Mouse (Mus musculus) limb, embryonic 15.5 days (tissue): ENCODE measurements at regions not wholly inside any gene's neighbourhood (a gene's known extent, or its start where the extent isn't known, plus 50 kb on each side); places are given as distances from the start of the nearest gene placed in this dataset.
A peak's percentile ranks its signal among the peaks of the same experiment; 100 is the strongest.

Experiments
- ATAC-seq: fragments of 200-750 bp; cut with Nextera tagmentation; 2 replicates; pipeline ENCODE4 v1.8.0; 2017; ENCODE audit warnings: low read depth, moderate TSS enrichment; ENCODE audit not compliant: insufficient number of reproducible peaks, low FRiP score, low TSS enrichment
- H3K27ac ChIP-seq: fragments of 300-500 bp; sonication (generic); 2 replicates; pipeline ENCODE4 v1.5.1; 2015; ENCODE audit warnings: moderate library complexity, mild to moderate bottlenecking, inconsistent platforms
- H3K27me3 ChIP-seq: fragments of 300-500 bp; sonication (generic); 2 replicates; pipeline ENCODE4 v1.6.1; 2015; ENCODE audit warnings: inconsistent platforms
- H3K36me3 ChIP-seq: fragments of 300-500 bp; sonication (generic); 2 replicates; pipeline ENCODE4 v1.6.1; 2015; ENCODE audit warnings: inconsistent platforms
- H3K4me1 ChIP-seq: fragments of 300-500 bp; sonication (generic); 2 replicates; pipeline ENCODE4 v1.6.1; 2015; ENCODE audit warnings: inconsistent platforms
- H3K4me2 ChIP-seq: fragments of 300-500 bp; sonication (generic); 2 replicates; pipeline ENCODE4 v1.6.1; 2015; ENCODE audit warnings: mild to moderate bottlenecking, inconsistent platforms
- H3K4me3 ChIP-seq: fragments of 300-500 bp; sonication (generic); 2 replicates; pipeline ENCODE4 v1.5.1; 2015; ENCODE audit warnings: mild to moderate bottlenecking, inconsistent platforms
- H3K9ac ChIP-seq: fragments of 300-500 bp; sonication (generic); 2 replicates; pipeline ENCODE4 v1.6.1; 2015; ENCODE audit warnings: inconsistent platforms
- H3K9me3 ChIP-seq: fragments of 300-500 bp; sonication (generic); 2 replicates; pipeline ENCODE4 v1.6.1; 2016; ENCODE audit warnings: inconsistent platforms
- WGBS: fragments of 180-500 bp; shearing (Covaris S2); methylation state at CpG from one replicate; pipeline ENCODE4 v1.1.7; 2015; 5-methylcytosine and 5-hydroxymethylcytosine counted together

DNA sequence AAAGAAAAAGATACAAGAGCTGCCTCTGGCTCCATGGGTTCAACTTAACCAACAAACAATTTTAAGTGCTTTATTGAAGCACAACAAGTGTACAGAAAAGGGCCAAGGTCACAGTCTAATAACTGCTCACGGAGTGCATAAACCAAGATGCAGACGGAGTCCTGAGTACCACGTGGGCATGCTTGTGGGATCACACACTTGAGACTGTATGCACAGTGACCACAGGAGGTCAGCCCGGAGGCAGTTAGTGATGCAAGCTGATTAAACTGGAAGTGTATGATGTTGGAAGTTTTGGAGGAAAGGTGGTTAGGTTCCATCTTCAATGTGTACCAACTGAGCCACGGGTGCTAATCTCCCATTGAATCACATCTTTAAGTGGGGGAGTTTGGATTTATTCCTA, 146.9 kb downstream of the Gm815 start:
- H3K36me3 ChIP-seq, result no peaks in the 10 kb centered on the region
- no peak for ATAC-seq
- WGBS, result 65% methylated on average over 5 of the region's 5 CpGs

DNA sequence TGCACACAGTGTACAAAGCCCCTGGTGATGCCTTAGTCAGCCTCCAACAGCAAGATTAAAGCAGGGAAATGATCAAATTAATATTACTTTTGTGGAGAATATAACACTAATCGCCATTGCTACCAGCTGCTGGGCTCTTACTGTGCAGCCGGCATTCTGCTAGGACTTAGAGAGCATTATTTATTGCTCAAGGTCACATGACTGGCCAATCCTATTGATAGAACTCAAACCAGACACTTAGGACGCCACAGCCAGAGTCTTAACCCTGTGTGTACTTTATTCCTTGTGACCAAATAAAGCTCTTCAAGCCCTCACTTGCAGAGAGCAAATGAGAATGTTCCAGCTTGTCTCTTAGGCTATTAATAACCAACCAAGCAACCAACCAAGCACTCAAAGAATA, 152.6 kb downstream of the Gm815 start:
- Histone ChIP-seq H3K9ac (no peak overlapping the region), H3K4me3 (no peak overlapping the region), H3K36me3 (no peaks in the 10 kb centered on the region), H3K4me1 (peaks cover 8% of the 10 kb centered on the region; the same call in 1 of the 2 replicates), H3K27me3 (no peaks in the 10 kb centered on the region), H3K27ac (no peak overlapping the region), H3K4me2 (no peak overlapping the region), H3K9me3 (no peaks in the 10 kb centered on the region)
- 14% methylated on average over 3 of the region's 3 CpGs for whole genome bisulfite sequencing
- no peak for ATAC-seq

More for the DNA sequence above, 146.9 kb downstream of the Gm815 start:
- H3K4me1 ChIP-seq, result no peaks in the 10 kb centered on the region
- H3K9ac ChIP-seq, result no peak overlapping the region
- no peak overlapping the region for H3K27ac ChIP-seq
- H3K27me3 ChIP-seq, result no peaks in the 10 kb centered on the region
- no peak overlapping the region for H3K4me2 ChIP-seq
- no peaks in the 10 kb centered on the region for H3K9me3 ChIP-seq
- no peak overlapping the region for H3K4me3 ChIP-seq

GRCm38 (mm10) chr19:27040321-27041025, 154.8 kb downstream of the Gm815 start:
- no peaks in the 10 kb centered on the region for H3K27me3 ChIP-seq
- no peak for ATAC-seq
- 56% methylated on average over 3 of the region's 3 CpGs for WGBS
- H3K9ac ChIP-seq, result no peak overlapping the region
- no peak overlapping the region for H3K27ac ChIP-seq
- no peak overlapping the region for H3K4me2 ChIP-seq
- H3K36me3 ChIP-seq, result no peaks in the 10 kb centered on the region
- H3K9me3 ChIP-seq, result no peaks in the 10 kb centered on the region
- peaks cover 8% of the 10 kb centered on the region; the same call in 1 of the 2 replicates for H3K4me1 ChIP-seq
- no peak overlapping the region for H3K4me3 ChIP-seq

DNA sequence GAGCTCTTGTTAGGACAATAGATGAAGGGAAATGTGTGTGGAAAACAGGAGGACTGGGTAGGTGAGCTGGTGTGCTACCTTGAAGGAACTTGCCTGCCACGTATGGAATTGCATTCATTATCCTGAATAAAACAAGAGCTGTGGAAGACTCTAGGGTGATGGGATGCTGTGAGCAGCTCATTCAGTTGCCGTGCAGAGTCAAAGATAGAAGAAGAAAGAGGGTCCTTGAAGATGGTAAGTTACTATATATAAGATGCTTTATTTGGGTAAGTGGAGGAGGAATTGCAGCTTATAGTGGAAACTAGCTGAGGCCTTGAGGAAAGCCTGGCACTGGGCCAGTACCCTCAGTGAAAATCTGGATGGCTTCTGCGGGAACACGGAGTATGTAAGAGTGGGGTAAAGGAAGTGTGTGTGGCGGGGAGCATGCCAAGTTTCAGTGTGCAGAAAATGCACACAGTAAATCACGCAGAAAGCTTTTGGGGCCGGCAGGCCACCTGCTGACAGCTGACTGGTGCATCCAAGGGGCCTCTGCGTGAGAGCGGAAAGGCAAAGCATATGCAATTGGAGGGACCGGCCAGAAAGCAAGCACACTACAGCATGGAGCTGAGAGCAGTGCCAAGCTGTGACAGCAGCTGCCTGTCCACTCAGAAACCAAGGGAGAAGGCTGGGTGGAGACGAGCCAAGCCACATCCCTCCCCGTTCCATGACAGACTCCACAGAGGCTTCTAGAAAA, 149.7 kb upstream of the Vldlr start:
- 29% methylated on average over 12 of the region's 12 CpGs for WGBS
- no peak overlapping the region for H3K4me3 ChIP-seq
- no peak overlapping the region for H3K9ac ChIP-seq
- no peaks in the 10 kb centered on the region for H3K27me3 ChIP-seq
- peak; percentile 87 for ATAC-seq
- no peaks in the 10 kb centered on the region for H3K36me3 ChIP-seq
- H3K27ac ChIP-seq, result peak overlapping the region; percentile 44
- H3K4me2 ChIP-seq, result peak overlapping the region; percentile 38
- H3K9me3 ChIP-seq, result no peaks in the 10 kb centered on the region
- peaks cover 12% of the 10 kb centered on the region for H3K4me1 ChIP-seq

DNA sequence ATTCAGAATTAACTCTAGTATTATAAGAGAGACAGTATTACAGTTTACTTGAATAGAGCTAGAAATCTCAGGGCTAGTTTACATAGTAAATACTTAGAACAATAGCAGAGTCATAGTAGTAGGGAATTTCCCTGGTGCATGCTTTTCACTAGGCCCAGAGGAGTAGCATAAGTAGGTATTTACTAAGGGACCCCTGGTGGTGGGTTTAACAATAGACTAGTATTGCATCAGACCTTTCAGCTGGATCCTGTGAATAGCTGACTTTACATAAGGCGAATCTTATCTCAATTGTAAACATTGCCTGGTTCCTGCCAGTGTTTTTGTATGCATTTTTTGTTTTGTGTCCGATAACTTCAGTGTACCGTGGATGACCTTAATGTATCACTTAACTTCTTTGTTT, 143.0 kb upstream of the Vldlr start:
- no peak overlapping the region for H3K27ac ChIP-seq
- H3K4me1 ChIP-seq, result 0 out of 2 replicates have a peak, but pooled peaks cover under 1% of the 10 kb centered on the region
- H3K4me2 ChIP-seq, result no peak overlapping the region
- H3K9me3 ChIP-seq, result no peaks in the 10 kb centered on the region
- ATAC-seq, result no peak
- H3K9ac ChIP-seq, result no peak overlapping the region
- H3K27me3 ChIP-seq, result no peaks in the 10 kb centered on the region
- no peak overlapping the region for H3K4me3 ChIP-seq
- WGBS, result 89% methylated on average over 3 of the region's 3 CpGs
- no peaks in the 10 kb centered on the region for H3K36me3 ChIP-seq

GRCm38 (mm10) chr19:27075019-27075418, 141.3 kb upstream of the Vldlr start:
- Histone ChIP-seq H3K27me3 (no peaks in the 10 kb centered on the region), H3K4me1 (no peaks in the 10 kb centered on the region), H3K4me3 (no peak overlapping the region), H3K4me2 (no peak overlapping the region), H3K9me3 (no peaks in the 10 kb centered on the region), H3K36me3 (no peaks in the 10 kb centered on the region), H3K27ac (no peak overlapping the region), H3K9ac (no peak overlapping the region)
- ATAC-seq, result no peak
- WGBS, result 30% methylated on average over 5 of the region's 5 CpGs

DNA sequence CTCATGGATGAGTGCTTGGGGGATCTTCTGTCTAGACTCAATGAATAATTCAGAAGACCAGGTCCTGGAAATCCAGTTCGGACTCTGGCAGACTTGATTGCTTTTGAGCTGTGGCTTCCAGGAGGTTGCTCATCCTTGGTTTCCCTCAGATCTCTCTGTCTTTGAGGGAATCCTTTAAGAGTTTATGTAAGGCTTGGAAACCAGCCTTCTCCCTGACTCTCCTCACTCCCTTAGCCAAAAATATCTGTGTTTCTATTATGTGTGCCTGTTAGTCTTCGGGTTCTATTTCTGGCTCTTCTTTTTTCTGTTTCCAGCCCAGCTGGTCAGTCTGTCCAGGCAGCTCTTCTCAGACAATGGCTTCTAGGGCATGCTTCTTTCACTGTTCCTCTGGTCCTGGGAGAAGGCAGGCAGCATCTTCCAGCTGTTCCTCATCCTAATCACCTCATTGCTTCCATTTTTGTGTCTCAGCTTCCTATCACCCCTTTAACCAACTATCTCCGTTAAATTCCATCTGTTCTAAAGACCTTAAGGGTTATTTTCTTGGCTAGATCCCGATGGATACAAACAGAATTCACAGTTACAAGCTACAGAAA, 139.3 kb upstream of the Vldlr start:
- WGBS, result 71% methylated on average over 4 of the region's 4 CpGs
- no peaks in the 10 kb centered on the region for H3K9me3 ChIP-seq
- no peaks in the 10 kb centered on the region for H3K4me1 ChIP-seq
- no peak overlapping the region for H3K4me2 ChIP-seq
- H3K9ac ChIP-seq, result no peak overlapping the region
- no peaks in the 10 kb centered on the region for H3K36me3 ChIP-seq
- no peak overlapping the region for H3K27ac ChIP-seq
- no peaks in the 10 kb centered on the region for H3K27me3 ChIP-seq
- no peak for ATAC-seq
- H3K4me3 ChIP-seq, result no peak overlapping the region

- H3K4me3 ChIP-seq, result no peak overlapping the region
- H3K27me3 ChIP-seq, result no peaks in the 10 kb centered on the region
- no peak overlapping the region for H3K4me2 ChIP-seq
- no peaks in the 10 kb centered on the region for H3K4me1 ChIP-seq
- no peaks in the 10 kb centered on the region for H3K36me3 ChIP-seq
- no peaks in the 10 kb centered on the region for H3K9me3 ChIP-seq
- no peak overlapping the region for H3K27ac ChIP-seq
- no peak overlapping the region for H3K9ac ChIP-seq
- no peak for ATAC-seq
- 78% methylated on average over 2 of the region's 2 CpGs for WGBS
These were observed 128.9 kb upstream of the Vldlr start for GRCm38 (mm10) chr19:27087344-27087743.

DNA sequence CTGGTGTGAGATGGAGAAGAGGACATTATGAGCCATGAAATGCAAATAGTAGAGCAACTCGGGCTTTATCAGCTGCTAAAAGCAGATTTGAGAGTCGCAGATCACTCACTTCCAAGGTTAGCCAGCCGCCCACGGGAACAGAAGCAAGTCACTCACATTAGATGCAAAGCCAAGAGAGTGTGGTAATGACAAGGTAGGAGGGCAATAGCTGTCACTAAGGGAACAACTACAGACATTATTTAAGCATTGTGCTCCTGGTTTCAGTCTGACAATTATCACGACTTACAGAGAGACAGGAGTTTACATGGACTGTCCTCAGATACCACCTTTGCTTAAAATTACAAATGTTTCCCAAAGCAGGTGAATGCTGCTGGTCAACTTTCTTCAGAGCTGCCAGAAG, 128.5 kb upstream of the Vldlr start:
- Histone ChIP-seq H3K4me1 (no peaks in the 10 kb centered on the region), H3K4me3 (no peak overlapping the region), H3K27ac (no peak overlapping the region), H3K9ac (no peak overlapping the region), H3K36me3 (no peaks in the 10 kb centered on the region), H3K4me2 (no peak overlapping the region), H3K9me3 (no peaks in the 10 kb centered on the region), H3K27me3 (no peaks in the 10 kb centered on the region)
- WGBS, result 82% methylated on average over 5 of the region's 5 CpGs
- no peak for ATAC-seq

GRCm38 (mm10) chr19:27089099-27089498, 127.2 kb upstream of the Vldlr start:
- H3K36me3 ChIP-seq, result no peaks in the 10 kb centered on the region
- WGBS, result 90% methylated on average over 1 of the region's 1 CpGs
- no peak overlapping the region for H3K4me3 ChIP-seq
- H3K4me1 ChIP-seq, result no peaks in the 10 kb centered on the region
- no peak overlapping the region for H3K27ac ChIP-seq
- no peak overlapping the region for H3K9ac ChIP-seq
- no peak overlapping the region for H3K4me2 ChIP-seq
- no peaks in the 10 kb centered on the region for H3K27me3 ChIP-seq
- no peak for ATAC-seq
- H3K9me3 ChIP-seq, result no peaks in the 10 kb centered on the region

GRCm38 (mm10) chr19:27091603-27092002, 124.7 kb upstream of the Vldlr start:
- ATAC-seq, result no peak
- Histone ChIP-seq H3K4me1 (no peaks in the 10 kb centered on the region), H3K9me3 (no peaks in the 10 kb centered on the region), H3K9ac (no peak overlapping the region), H3K36me3 (no peaks in the 10 kb centered on the region), H3K4me3 (no peak overlapping the region), H3K27ac (no peak overlapping the region), H3K27me3 (no peaks in the 10 kb centered on the region), H3K4me2 (no peak overlapping the region)
- WGBS, result 85% methylated on average over 2 of the region's 2 CpGs

DNA sequence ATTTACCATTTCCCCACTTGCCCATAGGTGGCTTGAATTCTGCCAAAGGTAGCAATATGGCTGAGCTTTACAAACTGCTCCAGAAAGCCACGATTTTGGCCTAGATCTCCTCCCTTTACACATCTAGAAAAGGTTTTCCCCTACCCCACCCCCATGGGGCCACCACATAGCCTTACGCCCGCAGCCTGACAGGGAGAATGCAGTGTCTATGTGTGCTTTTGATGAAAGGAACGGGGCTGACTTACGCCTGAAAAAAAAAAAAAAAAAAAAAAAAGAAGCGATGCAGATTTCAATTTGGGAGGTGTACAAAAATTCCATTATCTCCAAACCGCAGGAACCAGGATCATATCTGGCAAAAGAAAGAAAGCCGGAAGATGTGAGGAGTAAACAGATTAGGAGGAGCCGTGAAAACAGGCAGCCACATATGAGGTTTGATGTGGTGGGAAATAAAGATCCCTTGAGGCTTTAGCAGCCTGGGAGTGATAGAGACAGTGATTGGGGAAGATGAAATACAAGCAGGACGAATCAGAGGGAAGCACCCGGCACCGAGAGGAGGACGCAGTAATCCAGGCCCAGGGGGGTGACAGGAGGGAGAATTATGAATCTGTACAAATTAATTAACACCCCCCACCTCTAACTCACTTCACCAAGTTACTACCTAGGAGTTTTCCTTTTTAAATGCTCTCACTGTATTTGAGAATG, 121.4 kb upstream of the Vldlr start:
- 60% methylated on average over 13 of the region's 13 CpGs for WGBS
- H3K4me3 ChIP-seq, result no peak overlapping the region
- H3K9me3 ChIP-seq, result no peaks in the 10 kb centered on the region
- H3K4me1 ChIP-seq, result no peaks in the 10 kb centered on the region
- no peak overlapping the region for H3K4me2 ChIP-seq
- H3K27ac ChIP-seq, result no peak overlapping the region
- ATAC-seq, result no peak
- no peaks in the 10 kb centered on the region for H3K27me3 ChIP-seq
- no peak overlapping the region for H3K9ac ChIP-seq
- no peaks in the 10 kb centered on the region for H3K36me3 ChIP-seq
